Mouse (Mus musculus): ENCODE results near the gene Ssbp3. TPM values are rescaled to one million over a fixed set of nuclear protein-coding genes. Genes with fewer than 3 reads are reported as not detected.

Gene Ssbp3
- total and polyA plus RNA-seq, 3 experiments = 30.5 to 242 (median 116) TPM

GRCm38 (mm10) chr4:106866381-106866780 is 44.1 kb upstream of the Ssbp3 start:
- H3K36me3 ChIP-seq (ENCODE audit: control insufficient read depth in 1 of 2, insufficient read depth in 2 of 2, low read length in 2 of 2) = peaks cover 0 to 17% of the 10 kb centered on the region in 2 experiments; a peak in 2 of 4 replicates
- no peak overlapping the region for H3K9ac ChIP-seq (ENCODE audit: control insufficient read depth, low read depth, low read length, poor library complexity, severe bottlenecking)
- DNase-seq (ENCODE audit: low read depth, low spot score) = no peak
- no peak overlapping the region for H3K4me3 ChIP-seq (ENCODE audit: control insufficient read depth in 1 of 2, insufficient read depth in 1 of 2, low read depth in 2 of 2, low read length in 2 of 2)
- peaks cover 7 to 28% of the 10 kb centered on the region in 2 experiments for H3K4me1 ChIP-seq (ENCODE audit: control insufficient read depth in 1 of 2, insufficient read depth in 2 of 2, low read length in 2 of 2)
- TF ChIP-seq MAX (IDR thresholded peaks at IDR 0.05; ENCODE audit: low read length) (no peak), CTCF (IDR thresholded peaks at IDR 0.05 in 2 of 3, conservative IDR thresholded peaks at IDR 0.05 in 1 of 3; ENCODE audit: control insufficient read depth in 1 of 3, insufficient read depth in 1 of 3, low read depth in 2 of 3, low read length in 3 of 3, poor library complexity in 1 of 3, severe bottlenecking in 1 of 3) (no peak), ZNF384 (IDR thresholded peaks at IDR 0.05; ENCODE audit: low read depth, low read length) (no peak), HCFC1 (IDR thresholded peaks at IDR 0.05; ENCODE audit: low read depth, low read length) (no peak), BHLHE40 (IDR thresholded peaks at IDR 0.05; ENCODE audit: borderline replicate concordance, low read depth, low read length) (no peak), NRF1 (IDR thresholded peaks at IDR 0.05; ENCODE audit: insufficient read depth, low read depth, low read length, poor library complexity, severe bottlenecking) (no peak), USF2 (IDR thresholded peaks at IDR 0.05; ENCODE audit: borderline replicate concordance in 1 of 2, insufficient read depth in 1 of 2, low read depth in 1 of 2, low read length in 2 of 2) (no peak), POLR2A (IDR thresholded peaks at IDR 0.05; ENCODE audit: control insufficient read depth in 1 of 2, insufficient read depth in 1 of 2, low read depth in 1 of 2, low read length in 2 of 2, poor library complexity in 1 of 2) (no peak), GABPA (IDR thresholded peaks at IDR 0.05; ENCODE audit: low read depth, low read length) (no peak), EP300 (IDR thresholded peaks at IDR 0.05; ENCODE audit: low read depth in 1 of 2, low read length in 2 of 2) (no peak), USF1 (IDR thresholded peaks at IDR 0.05; ENCODE audit: low read depth, low read length) (no peak), MEF2A (IDR thresholded peaks at IDR 0.05; ENCODE audit: extremely low read depth, insufficient replicate concordance, low read depth, low read length, poor library complexity, severe bottlenecking) (no peak), MYB (IDR thresholded peaks at IDR 0.05; ENCODE audit: low read depth, low read length) (no peak)
- no peaks in the 10 kb centered on the region for H3K79me2 ChIP-seq (ENCODE audit: control insufficient read depth, insufficient read depth, low read length, poor library complexity)
- H3K27ac ChIP-seq (ENCODE audit: control insufficient read depth, low read depth, low read length) = no peak overlapping the region
- no peaks in the 10 kb centered on the region for H3K27me3 ChIP-seq (ENCODE audit: control insufficient read depth in 1 of 2, insufficient read depth in 2 of 2, low read length in 2 of 2)
- no peaks in the 10 kb centered on the region for H3K9me3 ChIP-seq (replicated peaks; ENCODE audit: insufficient read depth, low read length)

GRCm38 (mm10) chr4:106866845-106867244 is 43.7 kb upstream of the Ssbp3 start:
- TF ChIP-seq MXI1 (IDR thresholded peaks at IDR 0.05; ENCODE audit: low read depth, low read length) = no peak
- no peak for TF ChIP-seq GATA1 (IDR thresholded peaks at IDR 0.05; ENCODE audit: low read depth, low read length)
- TF ChIP-seq E2F4 (IDR thresholded peaks at IDR 0.05; ENCODE audit: borderline replicate concordance, low read depth, low read length) = no peak
- no peak for TF ChIP-seq CHD1 (IDR thresholded peaks at IDR 0.05; ENCODE audit: low read depth, low read length)
- no peak for TF ChIP-seq MYB (IDR thresholded peaks at IDR 0.05; ENCODE audit: low read depth, low read length)
- no peak for TF ChIP-seq ETS1 (IDR thresholded peaks at IDR 0.05; ENCODE audit: low read depth, low read length)
- no peak for TF ChIP-seq MAZ (IDR thresholded peaks at IDR 0.05; ENCODE audit: low read depth, low read length)
- TF ChIP-seq SIN3A (IDR thresholded peaks at IDR 0.05; ENCODE audit: low read length) = no peak
- no peaks in the 10 kb centered on the region for H3K9me3 ChIP-seq (replicated peaks; ENCODE audit: insufficient read depth, low read length)
- no peak overlapping the region for H3K27ac ChIP-seq (ENCODE audit: control insufficient read depth, low read depth, low read length)
- H3K9ac ChIP-seq (ENCODE audit: control insufficient read depth, low read depth, low read length, poor library complexity, severe bottlenecking) = no peak overlapping the region
- DNase-seq (ENCODE audit: low read depth, low spot score) = no peak
- no peaks in the 10 kb centered on the region for H3K27me3 ChIP-seq (ENCODE audit: control insufficient read depth in 1 of 2, insufficient read depth in 2 of 2, low read length in 2 of 2)
- no peak overlapping the region for H3K4me3 ChIP-seq (ENCODE audit: control insufficient read depth in 1 of 2, insufficient read depth in 1 of 2, low read depth in 2 of 2, low read length in 2 of 2)
- peaks cover 0 to 17% of the 10 kb centered on the region in 2 experiments; a peak in 2 of 4 replicates for H3K36me3 ChIP-seq (ENCODE audit: control insufficient read depth in 1 of 2, insufficient read depth in 2 of 2, low read length in 2 of 2)
- no peaks in the 10 kb centered on the region for H3K79me2 ChIP-seq (ENCODE audit: control insufficient read depth, insufficient read depth, low read length, poor library complexity)
- H3K4me1 ChIP-seq (ENCODE audit: control insufficient read depth in 1 of 2, insufficient read depth in 2 of 2, low read length in 2 of 2) = peaks cover 7 to 25% of the 10 kb centered on the region in 2 experiments

Data from MEL (cell line).